Mouse (Mus musculus) stomach, embryonic 16.5 days (tissue): ENCODE data around the gene Hlcs. TPM values are rescaled to one million over a fixed set of nuclear protein-coding genes. Genes with fewer than 3 reads are reported as not detected.
A peak's percentile ranks its signal among the peaks of the same experiment; 100 is the strongest.

Source experiments
- ATAC-seq: fragments of 200-750 bp; cut with Nextera tagmentation; 2 replicates; pipeline ENCODE4 v1.8.0; 2017; ENCODE audit warnings: moderate number of reproducible peaks, moderate TSS enrichment; ENCODE audit not compliant: insufficient read depth, low FRiP score
- H3K27ac ChIP-seq: fragments of 300-500 bp; sonication (generic); 2 replicates; pipeline ENCODE4 v1.5.1; 2014; ENCODE audit warnings: low read length
- H3K27me3 ChIP-seq: fragments of 300-500 bp; sonication (generic); 2 replicates; pipeline ENCODE4 v1.6.1; 2014; ENCODE audit warnings: low read length, control low read depth, mixed read lengths; ENCODE audit not compliant: control insufficient read depth, insufficient read depth
- H3K36me3 ChIP-seq: fragments of 300-500 bp; sonication (generic); 2 replicates; pipeline ENCODE4 v1.6.1; 2014; ENCODE audit warnings: low read length; ENCODE audit not compliant: control insufficient read depth, insufficient read depth
- H3K4me1 ChIP-seq: fragments of 300-500 bp; sonication (generic); 2 replicates; pipeline ENCODE4 v1.6.1; 2014; ENCODE audit warnings: low read length, control low read depth, mixed read lengths; ENCODE audit not compliant: control insufficient read depth, insufficient read depth
- H3K4me2 ChIP-seq: fragments of 300-500 bp; sonication (generic); 2 replicates; pipeline ENCODE4 v1.6.1; 2014; ENCODE audit warnings: low read depth, low read length, mixed read lengths
- H3K4me3 ChIP-seq: fragments of 300-500 bp; sonication (generic); replicated peaks from 2 replicates; pipeline ENCODE4 v1.5.1; 2014; ENCODE audit warnings: mild to moderate bottlenecking, low read length
- H3K9ac ChIP-seq: fragments of 300-500 bp; sonication (generic); 2 replicates; pipeline ENCODE4 v1.6.1; 2014; ENCODE audit warnings: low read length
- H3K9me3 ChIP-seq: fragments of 300-500 bp; sonication (generic); replicated peaks from 2 replicates; pipeline ENCODE4 v1.6.1; 2016; ENCODE audit warnings: low read length, control low read depth; ENCODE audit not compliant: control insufficient read depth
- WGBS: fragments of 180-500 bp; shearing (Covaris S2); extraction: QIAGEN DNeasy Blood & Tissue Kit; methylation state at CpG from one replicate; pipeline ENCODE4 v1.1.7; 2014; 5-methylcytosine and 5-hydroxymethylcytosine counted together
- polyA plus RNA-seq: library from polyadenylated mRNA; unstranded; fragments of >200 nt; fragmentation: Nextera tagmentation; extraction: Ambion mirVana; gene quantifications from 2 replicates; pipeline ENCODE4 v1.2.1, GENCODE M21; 2015

Hlcs gene
- polyA plus RNA-seq, 1 experiment from 2014 or later, result 10.2 TPM

- no peaks in the 10 kb centered on the region for H3K9me3 ChIP-seq
- no peak overlapping the region for H3K4me3 ChIP-seq
- peaks cover 11% of the 10 kb centered on the region; the same call in 1 of the 2 replicates for H3K4me1 ChIP-seq
- no peaks in the 10 kb centered on the region for H3K27me3 ChIP-seq
- no peak overlapping the region for H3K9ac ChIP-seq
- H3K4me2 ChIP-seq, result no peak overlapping the region
- no peak overlapping the region for H3K27ac ChIP-seq
- ATAC-seq, result no peak
- no peaks in the 10 kb centered on the region for H3K36me3 ChIP-seq
- WGBS, result 85% methylated on average over 16 of the region's 16 CpGs
These were observed 144.5 kb downstream of the Hlcs start for GRCm38 (mm10) chr16:94168655-94169545.

DNA sequence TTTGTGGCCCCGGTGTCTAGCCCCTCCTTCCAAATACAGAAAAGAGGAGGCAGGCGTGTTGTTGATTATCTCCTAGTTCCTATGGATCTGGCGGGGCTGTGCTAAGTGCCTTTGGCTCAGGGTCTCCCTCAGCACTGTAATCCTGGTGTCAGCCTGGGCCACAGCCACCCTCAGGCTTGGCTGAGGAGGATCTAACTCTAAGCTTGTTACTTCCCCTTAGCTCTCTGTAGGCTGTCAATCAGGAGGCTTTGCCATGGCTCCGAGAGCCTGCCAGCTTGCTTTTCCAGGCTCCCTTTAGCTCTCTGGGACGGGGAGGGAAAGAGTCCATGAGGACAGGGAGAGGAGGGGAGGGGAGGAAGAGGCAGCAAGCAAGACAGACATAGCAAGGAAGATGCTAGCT is 148.4 kb downstream of the Hlcs start:
- H3K27ac ChIP-seq, result no peak overlapping the region
- ATAC-seq, result no peak
- WGBS, result 25% methylated on average over 5 of the region's 5 CpGs
- H3K27me3 ChIP-seq, result no peaks in the 10 kb centered on the region
- no peaks in the 10 kb centered on the region for H3K36me3 ChIP-seq
- no peak overlapping the region for H3K9ac ChIP-seq
- H3K4me3 ChIP-seq, result no peak overlapping the region
- H3K4me2 ChIP-seq, result no peak overlapping the region
- no peaks in the 10 kb centered on the region for H3K9me3 ChIP-seq
- peaks cover 11% of the 10 kb centered on the region; the same call in 1 of the 2 replicates for H3K4me1 ChIP-seq

- Histone ChIP-seq H3K9ac (no peak overlapping the region), H3K9me3 (no peaks in the 10 kb centered on the region), H3K27me3 (no peaks in the 10 kb centered on the region), H3K27ac (no peak overlapping the region), H3K36me3 (no peaks in the 10 kb centered on the region), H3K4me3 (no peak overlapping the region), H3K4me1 (peaks cover 11% of the 10 kb centered on the region; the same call in 1 of the 2 replicates), H3K4me2 (no peak overlapping the region)
- WGBS, result 20% methylated on average over 7 of the region's 7 CpGs
- no peak for ATAC-seq
These were observed 149.1 kb downstream of the Hlcs start for GRCm38 (mm10) chr16:94164236-94164635.

- 82% methylated on average over 11 of the region's 11 CpGs for WGBS
These were observed 150.3 kb downstream of the Hlcs start for GRCm38 (mm10) chr16:94163051-94163450.

DNA sequence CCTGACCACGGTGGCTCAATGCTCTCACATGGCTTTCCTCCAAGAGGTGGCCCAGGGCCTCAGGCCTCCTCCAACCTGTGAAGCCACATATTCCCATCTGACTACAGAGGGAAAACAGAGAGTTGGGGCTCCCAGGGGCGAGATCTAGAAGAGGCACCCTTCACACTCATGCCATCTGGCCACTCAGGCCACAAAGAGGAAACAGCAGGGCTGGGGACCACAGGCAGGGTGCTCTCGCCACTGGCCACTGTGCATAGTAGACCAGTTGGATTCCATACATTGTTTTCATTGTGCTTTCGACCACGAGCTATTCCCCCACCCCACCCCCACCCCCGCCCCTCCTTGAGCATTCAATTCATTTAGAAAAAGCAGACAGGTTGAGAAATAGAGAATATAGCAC is 151.4 kb downstream of the Hlcs start:
- WGBS, result 59% methylated on average over 6 of the region's 6 CpGs
- H3K4me1 ChIP-seq, result peaks cover 11% of the 10 kb centered on the region; the same call in 1 of the 2 replicates
- H3K9me3 ChIP-seq, result no peaks in the 10 kb centered on the region
- no peaks in the 10 kb centered on the region for H3K27me3 ChIP-seq
- H3K9ac ChIP-seq, result no peak overlapping the region
- ATAC-seq, result no peak
- H3K36me3 ChIP-seq, result no peaks in the 10 kb centered on the region
- no peak overlapping the region for H3K4me3 ChIP-seq
- no peak overlapping the region for H3K4me2 ChIP-seq
- H3K27ac ChIP-seq, result no peak overlapping the region

More at GRCm38 (mm10) chr16:94163051-94163450, 150.3 kb downstream of the Hlcs start:
- Histone ChIP-seq H3K4me2 (no peak overlapping the region), H3K27me3 (no peaks in the 10 kb centered on the region), H3K4me1 (peaks cover 11% of the 10 kb centered on the region; the same call in 1 of the 2 replicates), H3K36me3 (no peaks in the 10 kb centered on the region), H3K9ac (no peak overlapping the region), H3K4me3 (no peak overlapping the region), H3K9me3 (no peaks in the 10 kb centered on the region), H3K27ac (no peak overlapping the region)
- no peak for ATAC-seq

- Histone ChIP-seq H3K4me3 (no peak overlapping the region), H3K9ac (no peak overlapping the region), H3K9me3 (no peaks in the 10 kb centered on the region), H3K4me2 (0 out of 2 replicates have a peak overlapping the region, but pooled peaks have one; percentile 6), H3K4me1 (peaks cover 8% of the 10 kb centered on the region; the same call in 1 of the 2 replicates), H3K27ac (no peak overlapping the region), H3K27me3 (no peaks in the 10 kb centered on the region), H3K36me3 (no peaks in the 10 kb centered on the region)
- WGBS, result 46% methylated on average over 8 of the region's 8 CpGs
- peak; percentile 70; the same call in 1 of the 2 replicates for ATAC-seq
These were observed 155.6 kb downstream of the Hlcs start for GRCm38 (mm10) chr16:94157819-94158218.

DNA sequence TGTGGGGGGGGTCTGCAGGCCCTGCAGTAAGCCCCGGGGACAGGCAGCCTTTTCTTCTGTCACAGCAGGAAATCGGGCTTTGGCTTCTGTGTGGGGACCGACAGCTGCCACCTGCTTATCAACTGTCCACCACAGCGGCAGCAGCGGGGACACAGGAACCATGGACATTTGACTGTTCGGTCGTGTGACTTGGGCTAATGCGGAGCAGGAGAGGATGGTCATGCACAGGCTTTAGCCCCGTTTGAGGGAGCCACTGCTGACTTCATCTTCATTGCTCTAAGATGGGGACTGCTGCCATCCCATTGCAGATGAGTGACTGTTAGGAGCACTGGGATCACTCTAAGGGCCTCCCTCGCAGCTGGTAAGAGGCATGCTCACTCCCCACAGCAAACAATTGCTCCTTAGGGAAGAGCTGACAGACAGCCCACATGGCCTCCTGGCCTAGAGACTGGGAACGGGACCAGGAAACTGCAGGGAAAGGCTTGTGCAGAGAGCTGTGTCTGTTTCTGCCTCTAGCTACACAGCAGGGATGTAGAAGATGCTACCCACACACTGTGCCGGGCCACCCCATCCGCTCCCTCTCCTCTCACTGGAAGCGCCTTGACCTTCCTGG is 158.2 kb downstream of the Hlcs start:
- Histone ChIP-seq H3K9ac (no peak overlapping the region), H3K4me1 (peaks cover 27% of the 10 kb centered on the region; the same call in 1 of the 2 replicates), H3K36me3 (no peaks in the 10 kb centered on the region), H3K27me3 (no peaks in the 10 kb centered on the region), H3K27ac (no peak overlapping the region), H3K4me3 (no peak overlapping the region), H3K9me3 (no peaks in the 10 kb centered on the region), H3K4me2 (no peak overlapping the region)
- ATAC-seq, result 0 out of 2 replicates have a peak, but pooled peaks have one; percentile 14
- 52% methylated on average over 14 of the region's 14 CpGs for WGBS

DNA sequence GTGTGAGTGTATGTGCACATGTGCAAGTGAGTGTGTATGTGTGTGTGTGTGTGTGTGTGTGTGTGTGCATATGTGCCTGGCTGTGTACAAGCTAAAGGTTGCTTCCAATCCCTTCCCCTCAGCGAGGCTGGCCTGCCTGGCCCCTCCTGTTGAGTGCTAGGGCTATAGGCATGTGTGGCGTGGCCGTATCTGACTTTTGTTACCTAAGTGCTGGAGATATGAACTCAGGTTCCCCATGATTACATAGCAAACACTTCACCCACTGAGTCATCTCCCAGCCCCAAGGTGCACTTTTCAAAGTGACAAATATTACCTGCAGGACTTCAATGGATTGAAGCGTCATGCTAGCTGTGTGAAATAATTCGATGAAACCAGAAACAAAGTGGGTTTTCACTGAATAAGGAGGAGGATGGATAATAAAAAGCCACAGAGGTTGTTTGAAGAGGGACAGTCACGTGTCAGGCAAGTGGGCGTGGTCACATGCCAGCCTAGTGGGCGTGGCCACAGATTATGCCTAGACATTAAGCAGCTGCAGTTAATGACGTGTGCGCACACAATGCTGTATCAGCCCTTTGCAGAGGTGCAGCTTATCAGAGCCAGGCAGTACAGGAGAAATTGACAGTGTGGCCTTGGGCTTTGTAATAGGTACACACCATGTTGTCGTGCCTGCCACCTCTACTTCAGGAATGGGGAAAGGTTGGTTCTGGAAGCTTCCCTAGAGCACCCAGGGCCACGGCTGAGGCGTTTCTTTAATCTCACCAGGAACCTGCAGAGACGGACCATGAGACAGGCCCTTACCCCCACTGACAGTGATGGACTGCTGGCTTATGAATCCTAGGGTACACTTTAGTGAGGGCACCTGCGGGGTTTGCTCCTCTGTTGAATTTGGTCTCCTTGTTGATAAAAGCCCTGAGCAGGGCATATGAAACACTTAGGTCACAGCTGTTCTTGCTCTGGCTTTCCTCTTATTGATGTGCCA is 163.0 kb downstream of the Hlcs start:
- Histone ChIP-seq H3K27me3 (no peaks in the 10 kb centered on the region), H3K9ac (no peak overlapping the region), H3K4me2 (no peak overlapping the region), H3K36me3 (no peaks in the 10 kb centered on the region), H3K9me3 (no peaks in the 10 kb centered on the region), H3K27ac (peak overlapping the region; percentile 75), H3K4me1 (peaks cover 40% of the 10 kb centered on the region), H3K4me3 (no peak overlapping the region)
- ATAC-seq, result peak; percentile 89
- 54% methylated on average over 15 of the region's 15 CpGs for WGBS
